Mouse (Mus musculus): Measurements from ENCODE around the gene Myh9. TPM values are rescaled to one million over a fixed set of nuclear protein-coding genes. Genes with fewer than 3 reads are reported as not detected.
A peak's percentile ranks its signal among the peaks of the same experiment; 100 is the strongest.

Myh9 gene
- total and polyA plus RNA-seq, 2 experiments from 2014 or later = 9.1 to 33.6 TPM

DNA sequence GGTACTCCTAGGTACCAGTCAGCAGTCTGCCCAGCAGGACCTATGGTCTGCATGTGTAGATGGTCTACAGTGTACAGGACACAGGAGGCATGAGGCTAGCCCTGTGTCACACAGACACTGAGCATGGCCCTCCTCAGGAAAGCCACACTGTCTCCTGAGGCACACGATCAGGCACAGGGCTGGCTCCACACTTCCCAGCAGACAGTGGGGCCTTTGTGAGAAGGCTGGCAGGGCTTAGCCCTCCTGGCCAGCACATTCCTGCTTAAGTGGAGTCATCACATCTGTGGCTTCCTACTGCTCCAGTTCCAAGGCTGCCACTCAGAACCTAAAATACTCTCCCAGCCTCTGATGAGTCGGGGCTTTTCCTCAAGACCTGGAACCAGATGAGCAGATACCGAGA lies 38.2 kb downstream of the Myh9 start:
- Histone ChIP-seq H3K27ac (no peak overlapping the region), H3K27me3 (ENCODE audit: insufficient read depth, low read length) (no peaks in the 10 kb centered on the region), H3K4me3 (ENCODE audit: low read length) (no peak overlapping the region), H3K36me3 (ENCODE audit: insufficient read depth, low read length) (peaks cover 10% of the 10 kb centered on the region; the same call in 1 of the 2 replicates), H3K4me2 (ENCODE audit: low read depth, low read length) (no peak overlapping the region), H3K4me1 (ENCODE audit: insufficient read depth, low read length) (0 out of 2 replicates have a peak, but pooled peaks cover 4% of the 10 kb centered on the region), H3K9me3 (ENCODE audit: low read length) (no peaks in the 10 kb centered on the region), H3K9ac (replicated peaks; ENCODE audit: low read length) (no peak overlapping the region)
- DNase-seq (ENCODE audit: low spot score) (peak; percentile 24), ATAC-seq (peak; percentile 45; the same call in 1 of the 2 replicates)
- 58% methylated on average over 3 of the region's 3 CpGs for WGBS
- no peak for TF ChIP-seq CTCF (IDR thresholded peaks at IDR 0.05; ENCODE audit: low read depth)

DNA sequence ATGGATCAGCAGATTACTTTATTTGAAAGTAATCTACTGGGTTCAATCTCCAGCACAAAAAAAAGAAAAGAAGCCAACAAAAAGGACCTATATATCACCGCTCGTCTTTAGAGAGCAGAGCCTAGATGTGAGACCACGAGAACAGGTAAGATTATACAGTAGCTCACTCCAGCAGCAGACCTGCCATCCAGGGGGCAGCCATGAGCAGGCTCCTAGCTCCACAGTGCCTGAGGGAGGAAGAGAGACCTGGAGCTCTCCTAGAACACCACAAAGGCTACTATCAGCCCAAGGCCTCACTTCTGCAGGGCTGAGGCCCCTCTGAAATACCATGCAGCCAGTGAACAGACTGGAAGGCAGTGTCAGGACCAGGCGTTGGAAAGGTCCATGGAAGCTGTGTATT lies 39.0 kb downstream of the Myh9 start:
- DNase-seq (ENCODE audit: low spot score) = no peak
- H3K4me2 ChIP-seq (ENCODE audit: low read depth, low read length) = no peak overlapping the region
- H3K27ac ChIP-seq = no peak overlapping the region; the same call in 1 of the 2 replicates
- no peaks in the 10 kb centered on the region for H3K9me3 ChIP-seq (ENCODE audit: low read length)
- peaks cover 12% of the 10 kb centered on the region for H3K4me1 ChIP-seq (ENCODE audit: insufficient read depth, low read length)
- H3K36me3 ChIP-seq (ENCODE audit: insufficient read depth, low read length) = peaks cover 10% of the 10 kb centered on the region; the same call in 1 of the 2 replicates
- ATAC-seq = no peak
- H3K9ac ChIP-seq (replicated peaks; ENCODE audit: low read length) = no peak overlapping the region
- WGBS = 85% methylated on average over 4 of the region's 4 CpGs
- H3K27me3 ChIP-seq (ENCODE audit: insufficient read depth, low read length) = no peaks in the 10 kb centered on the region
- H3K4me3 ChIP-seq (ENCODE audit: low read length) = no peak overlapping the region
- TF ChIP-seq CTCF (IDR thresholded peaks at IDR 0.05; ENCODE audit: low read depth) = peak; percentile 45

DNA sequence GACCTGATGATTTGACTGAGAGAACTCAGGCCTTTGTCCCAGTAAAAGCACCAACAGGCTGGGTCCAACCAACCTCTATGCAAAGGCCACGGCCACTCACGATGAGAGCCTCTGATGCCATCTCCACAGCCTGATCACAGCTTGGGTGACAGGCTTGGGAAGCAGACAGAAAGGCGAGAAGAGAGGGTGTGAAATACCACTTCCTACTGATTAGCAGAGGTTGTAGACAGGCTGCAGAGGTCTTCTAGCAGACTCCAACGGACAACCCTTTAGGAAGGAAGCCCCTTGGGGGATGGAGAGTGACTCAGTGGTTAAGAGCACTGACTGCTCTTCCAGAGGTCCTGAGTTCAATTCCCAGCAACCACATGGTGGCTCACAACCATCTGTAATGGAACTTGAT lies 40.8 kb downstream of the Myh9 start:
- no peak for TF ChIP-seq CTCF (IDR thresholded peaks at IDR 0.05; ENCODE audit: low read depth)
- Histone ChIP-seq H3K4me3 (ENCODE audit: low read length) (no peak overlapping the region), H3K4me2 (ENCODE audit: low read depth, low read length) (no peak overlapping the region), H3K36me3 (ENCODE audit: insufficient read depth, low read length) (peaks cover 3% of the 10 kb centered on the region; the same call in 1 of the 2 replicates), H3K9me3 (ENCODE audit: low read length) (no peaks in the 10 kb centered on the region), H3K27me3 (ENCODE audit: insufficient read depth, low read length) (no peaks in the 10 kb centered on the region), H3K4me1 (ENCODE audit: insufficient read depth, low read length) (peaks cover 14% of the 10 kb centered on the region), H3K27ac (peak overlapping the region; percentile 26; the same call in 1 of the 2 replicates), H3K9ac (replicated peaks; ENCODE audit: low read length) (0 out of 2 replicates have a peak overlapping the region, but pooled peaks have one; percentile 3)
- DNase-seq (ENCODE audit: low spot score) (no peak), ATAC-seq (no peak)
- 79% methylated on average over 4 of the region's 4 CpGs for WGBS

DNA sequence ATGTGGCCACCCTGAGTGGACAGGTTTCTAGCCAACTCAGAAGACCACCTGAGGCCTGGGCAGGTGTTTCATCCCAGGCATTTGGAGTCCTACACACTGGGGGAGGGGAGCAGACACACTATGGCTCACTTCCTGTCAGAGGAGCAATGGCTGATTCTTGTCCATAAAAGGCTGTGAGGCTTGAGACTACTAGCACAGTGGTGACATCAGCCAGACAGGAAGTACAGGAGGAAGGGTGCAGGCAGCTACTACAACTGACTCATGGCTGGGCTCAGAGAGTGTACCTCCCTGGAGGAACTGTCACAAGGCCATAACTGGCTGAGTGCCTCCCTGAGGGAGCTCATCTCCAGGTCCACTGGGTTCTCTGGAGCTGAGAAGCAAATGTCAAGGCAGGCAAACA lies 41.5 kb downstream of the Myh9 start:
- Histone ChIP-seq H3K4me3 (ENCODE audit: low read length) (no peak overlapping the region), H3K4me2 (ENCODE audit: low read depth, low read length) (no peak overlapping the region), H3K27me3 (ENCODE audit: insufficient read depth, low read length) (no peaks in the 10 kb centered on the region), H3K9me3 (ENCODE audit: low read length) (no peaks in the 10 kb centered on the region), H3K27ac (peak overlapping the region; percentile 70; the same call in 1 of the 2 replicates), H3K36me3 (ENCODE audit: insufficient read depth, low read length) (peaks cover 3% of the 10 kb centered on the region; the same call in 1 of the 2 replicates), H3K9ac (replicated peaks; ENCODE audit: low read length) (0 out of 2 replicates have a peak overlapping the region, but pooled peaks have one; percentile 3), H3K4me1 (ENCODE audit: insufficient read depth, low read length) (peaks cover 14% of the 10 kb centered on the region)
- DNase-seq (ENCODE audit: low spot score) = no peak
- ATAC-seq = no peak
- TF ChIP-seq CTCF (IDR thresholded peaks at IDR 0.05; ENCODE audit: low read depth) = no peak

DNA sequence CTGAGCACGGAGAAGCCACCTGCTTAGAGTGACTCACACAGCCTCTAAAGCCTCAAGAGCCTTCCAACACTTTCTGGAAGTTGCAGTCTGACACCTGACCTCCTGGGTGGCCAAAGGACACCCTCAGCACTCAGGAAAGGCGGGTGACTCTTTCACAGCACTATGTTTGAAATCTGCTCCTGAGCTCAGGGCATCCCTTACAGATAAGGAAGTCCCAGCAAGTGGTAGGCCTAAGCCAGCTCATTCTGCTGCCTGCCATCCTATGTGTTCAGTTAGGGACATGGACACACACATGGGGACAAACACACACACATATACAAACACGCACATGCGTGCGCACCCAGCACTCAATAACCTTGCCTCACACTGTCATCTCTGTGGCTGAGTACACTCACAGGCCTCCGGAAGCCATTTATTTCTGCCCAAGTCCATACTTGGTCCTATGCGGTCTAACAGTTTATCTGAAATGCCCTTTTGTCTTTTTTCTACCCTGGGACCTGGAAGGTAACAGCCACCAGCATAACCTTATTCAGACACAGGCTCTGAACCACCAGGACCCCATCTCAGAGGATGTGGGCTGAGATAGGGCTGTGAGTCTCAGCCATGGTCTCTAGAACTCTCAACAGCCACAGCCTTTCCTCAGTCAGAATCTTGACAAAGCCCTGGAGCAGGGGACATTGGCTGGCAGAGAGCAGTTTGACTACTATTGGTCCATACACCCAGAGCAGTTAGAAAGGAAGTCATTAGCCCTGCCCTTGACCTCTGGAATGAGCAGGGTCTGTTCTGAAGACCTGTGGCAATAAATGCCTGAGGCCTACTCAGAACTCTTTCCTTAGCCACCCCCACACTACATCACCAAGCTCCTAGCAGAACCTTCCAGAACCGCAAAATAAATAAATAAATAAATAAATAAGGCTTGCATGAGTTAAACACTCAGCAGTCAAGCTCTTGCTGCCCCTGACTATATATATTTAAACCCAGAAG lies 42.2 kb downstream of the Myh9 start:
- Histone ChIP-seq H3K4me2 (ENCODE audit: low read depth, low read length) (no peak overlapping the region), H3K36me3 (ENCODE audit: insufficient read depth, low read length) (peaks cover 3% of the 10 kb centered on the region; the same call in 1 of the 2 replicates), H3K4me1 (ENCODE audit: insufficient read depth, low read length) (peaks cover 14% of the 10 kb centered on the region), H3K9me3 (ENCODE audit: low read length) (no peaks in the 10 kb centered on the region), H3K27me3 (ENCODE audit: insufficient read depth, low read length) (no peaks in the 10 kb centered on the region), H3K27ac (peak overlapping the region; percentile 70; the same call in 1 of the 2 replicates), H3K9ac (replicated peaks; ENCODE audit: low read length) (no peak overlapping the region), H3K4me3 (ENCODE audit: low read length) (no peak overlapping the region)
- ATAC-seq (no peak), DNase-seq (ENCODE audit: low spot score) (no peak)
- 90% methylated on average over 8 of the region's 8 CpGs for WGBS
- TF ChIP-seq CTCF (IDR thresholded peaks at IDR 0.05; ENCODE audit: low read depth) = no peak

DNA sequence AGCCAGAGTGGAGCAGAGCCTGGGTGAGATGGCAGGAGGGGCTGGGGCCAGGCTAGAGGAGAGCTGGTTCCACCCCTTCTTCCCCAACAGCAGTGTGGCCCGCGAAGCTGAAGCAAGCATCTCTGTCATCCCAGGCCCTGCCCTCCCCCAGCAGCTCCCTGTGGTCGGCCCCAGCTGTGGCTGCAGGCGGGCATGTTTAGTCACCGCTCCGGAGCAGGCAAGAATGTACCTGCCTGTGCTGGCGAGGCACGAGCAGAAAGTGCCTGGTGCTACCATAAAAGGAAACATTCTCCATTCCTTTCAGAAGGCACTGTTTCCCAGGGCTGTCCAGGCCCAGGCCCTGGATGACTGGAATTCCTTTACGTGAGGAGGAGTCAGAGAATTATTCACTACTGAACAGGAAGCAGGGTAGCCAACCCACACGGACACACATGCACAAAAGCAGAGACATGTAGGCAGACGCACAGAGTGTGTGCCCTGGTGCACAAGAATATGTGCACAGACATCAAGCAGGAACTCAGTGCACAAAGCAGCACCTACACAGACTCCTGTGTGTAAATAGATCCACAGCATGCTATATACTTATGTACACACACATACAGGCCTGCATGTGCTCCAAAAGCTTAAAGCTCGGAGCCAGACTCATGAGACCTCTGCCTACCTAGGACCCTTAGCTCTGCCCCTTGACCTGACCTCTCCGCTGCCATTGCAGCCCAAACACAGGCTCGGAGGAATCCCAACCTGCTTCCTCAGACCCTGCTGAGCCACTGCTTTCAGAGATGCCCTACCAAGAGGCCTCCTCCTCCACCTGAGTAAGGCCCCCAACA lies 43.1 kb downstream of the Myh9 start:
- H3K4me3 ChIP-seq (ENCODE audit: low read length) = no peak overlapping the region
- 22% methylated on average over 14 of the region's 14 CpGs for WGBS
- H3K27ac ChIP-seq = peak overlapping the region; percentile 70
- no peaks in the 10 kb centered on the region for H3K27me3 ChIP-seq (ENCODE audit: insufficient read depth, low read length)
- H3K36me3 ChIP-seq (ENCODE audit: insufficient read depth, low read length) = peaks cover 3% of the 10 kb centered on the region; the same call in 1 of the 2 replicates
- H3K4me2 ChIP-seq (ENCODE audit: low read depth, low read length) = no peak overlapping the region
- no peak for TF ChIP-seq CTCF (IDR thresholded peaks at IDR 0.05; ENCODE audit: low read depth)
- ATAC-seq = peak; percentile 50
- no peaks in the 10 kb centered on the region for H3K9me3 ChIP-seq (ENCODE audit: low read length)
- H3K9ac ChIP-seq (replicated peaks; ENCODE audit: low read length) = no peak overlapping the region; the same call in 1 of the 2 replicates
- H3K4me1 ChIP-seq (ENCODE audit: insufficient read depth, low read length) = peaks cover 14% of the 10 kb centered on the region
- peak; percentile 19 for DNase-seq (ENCODE audit: low spot score)

All from hindbrain, postnatal 0 days (tissue).